Mouse (Mus musculus): ENCODE measurements at regions not wholly inside any gene's neighbourhood (a gene's known extent, or its start where the extent isn't known, plus 50 kb on each side); places are given as distances from the start of the nearest gene placed in this dataset.

DNA sequence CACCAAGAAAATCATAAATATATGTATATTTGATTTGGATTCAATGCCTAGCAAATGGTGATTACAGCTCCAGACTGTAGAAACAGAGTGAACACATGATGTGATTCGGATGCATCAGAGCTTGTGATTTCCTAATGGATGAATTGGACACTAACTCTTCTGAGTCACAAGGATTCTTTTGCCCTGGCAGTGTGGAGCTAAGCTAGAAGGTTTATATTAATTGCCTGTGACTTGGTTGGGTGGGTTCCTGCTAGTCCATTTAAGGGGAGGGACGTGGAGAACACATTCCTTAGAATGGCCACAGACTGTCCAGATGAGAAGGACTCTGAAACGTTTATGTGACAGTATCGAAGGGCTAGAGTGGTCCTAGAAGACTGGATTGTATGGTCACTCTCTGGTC is 129.5 kb upstream of the Cdkn2b start:
- no peak overlapping the region for H3K9ac ChIP-seq (replicated peaks; ENCODE audit: low read length)
- ATAC-seq (ENCODE audit: low FRiP score, low TSS enrichment): no peak
- WGBS: 46% methylated on average over 4 of the region's 4 CpGs
- H3K27me3 ChIP-seq (ENCODE audit: insufficient read depth, low read length): no peaks in the 10 kb centered on the region
- no peaks in the 10 kb centered on the region for H3K9me3 ChIP-seq (ENCODE audit: low read length)
- no peak overlapping the region for H3K4me2 ChIP-seq (replicated peaks; ENCODE audit: low read depth, low read length)
- no peak overlapping the region for H3K27ac ChIP-seq (ENCODE audit: low read length)
- no peaks in the 10 kb centered on the region for H3K36me3 ChIP-seq (ENCODE audit: insufficient read depth, low read length)
- no peaks in the 10 kb centered on the region for H3K4me1 ChIP-seq (ENCODE audit: insufficient read depth, low read length)
- no peak overlapping the region for H3K4me3 ChIP-seq (ENCODE audit: low read length)

DNA sequence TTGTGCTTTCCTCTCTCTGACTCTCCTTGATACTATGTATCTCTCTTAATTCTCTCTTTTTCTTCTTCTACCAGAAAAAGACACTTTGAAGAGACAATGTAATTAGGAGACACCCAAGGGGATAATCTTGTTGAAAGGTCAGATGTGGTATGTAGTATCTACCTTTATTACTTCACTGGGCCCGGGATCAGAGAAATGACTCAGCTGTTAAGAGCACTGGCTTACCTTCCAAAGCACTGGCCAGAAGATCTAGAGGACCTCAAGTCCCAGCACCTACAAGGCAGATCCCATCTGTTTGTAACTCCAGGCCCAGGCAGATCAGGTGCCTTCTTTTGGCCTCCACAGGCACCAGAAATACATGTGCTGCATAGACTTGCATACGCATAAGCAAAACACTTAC is 127.8 kb upstream of the Cdkn2b start:
- no peak overlapping the region for H3K9ac ChIP-seq (replicated peaks; ENCODE audit: low read length)
- no peaks in the 10 kb centered on the region for H3K4me1 ChIP-seq (ENCODE audit: insufficient read depth, low read length)
- H3K4me3 ChIP-seq (ENCODE audit: low read length): no peak overlapping the region
- no peak for ATAC-seq (ENCODE audit: low FRiP score, low TSS enrichment)
- no peak overlapping the region for H3K27ac ChIP-seq (ENCODE audit: low read length)
- H3K27me3 ChIP-seq (ENCODE audit: insufficient read depth, low read length): no peaks in the 10 kb centered on the region
- no peak overlapping the region for H3K4me2 ChIP-seq (replicated peaks; ENCODE audit: low read depth, low read length)
- 94% methylated on average over 2 of the region's 2 CpGs for WGBS
- H3K9me3 ChIP-seq (ENCODE audit: low read length): no peaks in the 10 kb centered on the region
- H3K36me3 ChIP-seq (ENCODE audit: insufficient read depth, low read length): no peaks in the 10 kb centered on the region

DNA sequence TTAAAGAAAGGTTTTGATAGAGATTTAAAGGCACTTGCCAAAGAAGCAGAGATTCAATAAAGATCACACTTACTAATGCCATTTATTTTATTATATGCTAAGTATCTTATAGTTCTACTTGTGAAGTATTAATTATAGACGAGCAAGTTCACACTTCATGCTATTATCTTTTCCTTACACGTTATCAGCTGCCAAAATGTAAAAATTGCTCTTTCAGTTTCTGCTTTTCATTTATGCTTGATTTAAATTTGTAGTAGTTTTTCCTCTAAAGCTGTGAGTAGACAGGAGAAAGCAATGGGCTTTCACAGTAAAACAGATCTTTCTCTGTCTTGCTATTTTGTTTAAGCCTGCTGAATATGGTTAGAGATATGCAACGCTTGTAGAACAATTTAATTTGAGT is 125.9 kb upstream of the Cdkn2b start:
- no peaks in the 10 kb centered on the region for H3K4me1 ChIP-seq (ENCODE audit: insufficient read depth, low read length)
- no peak overlapping the region for H3K4me2 ChIP-seq (replicated peaks; ENCODE audit: low read depth, low read length)
- H3K9ac ChIP-seq (replicated peaks; ENCODE audit: low read length): no peak overlapping the region
- H3K36me3 ChIP-seq (ENCODE audit: insufficient read depth, low read length): no peaks in the 10 kb centered on the region
- H3K27me3 ChIP-seq (ENCODE audit: insufficient read depth, low read length): no peaks in the 10 kb centered on the region
- no peak for ATAC-seq (ENCODE audit: low FRiP score, low TSS enrichment)
- H3K9me3 ChIP-seq (ENCODE audit: low read length): no peaks in the 10 kb centered on the region
- no peak overlapping the region for H3K27ac ChIP-seq (ENCODE audit: low read length)
- 88% methylated on average over 3 of the region's 3 CpGs for WGBS
- H3K4me3 ChIP-seq (ENCODE audit: low read length): no peak overlapping the region

- Histone ChIP-seq H3K27ac (ENCODE audit: low read length) (no peak overlapping the region), H3K9me3 (ENCODE audit: low read length) (no peaks in the 10 kb centered on the region), H3K27me3 (ENCODE audit: insufficient read depth, low read length) (no peaks in the 10 kb centered on the region), H3K9ac (replicated peaks; ENCODE audit: low read length) (no peak overlapping the region), H3K4me3 (ENCODE audit: low read length) (no peak overlapping the region), H3K4me2 (replicated peaks; ENCODE audit: low read depth, low read length) (no peak overlapping the region), H3K4me1 (ENCODE audit: insufficient read depth, low read length) (no peaks in the 10 kb centered on the region), H3K36me3 (ENCODE audit: insufficient read depth, low read length) (no peaks in the 10 kb centered on the region)
- ATAC-seq (ENCODE audit: low FRiP score, low TSS enrichment): no peak
- 79% methylated on average over 3 of the region's 3 CpGs for WGBS
Observed at GRCm38 (mm10) chr4:89434152-89434551, 123.3 kb upstream of the Cdkn2b start.

DNA sequence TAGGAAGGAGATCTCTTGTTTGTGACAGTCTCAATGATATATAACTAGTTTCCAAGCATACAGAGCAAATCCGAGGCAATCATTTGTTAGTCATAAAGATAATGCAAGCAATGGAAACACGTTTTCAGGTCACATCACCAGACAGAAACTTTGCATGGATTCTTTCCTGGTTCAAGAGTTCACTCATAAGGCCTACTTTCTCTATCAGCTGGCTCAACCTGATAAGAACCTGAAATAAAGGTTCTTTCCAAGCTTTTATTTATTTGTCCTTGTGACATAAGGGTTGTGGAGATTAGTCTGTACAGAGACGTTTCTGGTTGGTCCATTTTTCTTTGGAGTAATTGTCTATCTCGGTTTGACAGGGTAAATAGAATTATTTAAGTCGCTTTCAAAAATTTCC is 122.7 kb upstream of the Cdkn2b start:
- no peak overlapping the region for H3K27ac ChIP-seq (ENCODE audit: low read length)
- no peak overlapping the region for H3K4me3 ChIP-seq (ENCODE audit: low read length)
- H3K27me3 ChIP-seq (ENCODE audit: insufficient read depth, low read length): no peaks in the 10 kb centered on the region
- 73% methylated on average over 5 of the region's 5 CpGs for WGBS
- ATAC-seq (ENCODE audit: low FRiP score, low TSS enrichment): no peak
- H3K9me3 ChIP-seq (ENCODE audit: low read length): no peaks in the 10 kb centered on the region
- no peak overlapping the region for H3K4me2 ChIP-seq (replicated peaks; ENCODE audit: low read depth, low read length)
- H3K4me1 ChIP-seq (ENCODE audit: insufficient read depth, low read length): no peaks in the 10 kb centered on the region
- no peaks in the 10 kb centered on the region for H3K36me3 ChIP-seq (ENCODE audit: insufficient read depth, low read length)
- no peak overlapping the region for H3K9ac ChIP-seq (replicated peaks; ENCODE audit: low read length)

DNA sequence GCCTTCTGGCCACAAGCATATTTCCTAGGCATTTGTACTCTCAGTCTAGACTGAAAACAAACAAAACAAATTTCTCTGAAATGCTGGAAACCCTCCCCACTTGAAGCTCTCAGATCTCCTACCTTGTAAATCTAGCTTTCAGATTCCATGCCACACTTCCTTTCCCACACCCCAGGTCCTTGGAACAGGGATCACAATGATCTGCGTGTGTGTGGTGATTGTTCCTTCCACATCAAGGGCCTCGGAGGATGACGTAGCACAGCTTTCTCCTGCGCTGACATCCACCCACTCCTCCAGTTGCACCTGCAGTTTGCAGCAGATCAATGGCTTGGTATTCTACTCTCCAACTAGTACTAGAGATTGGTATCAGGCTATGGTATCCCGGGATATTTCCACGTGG is 120.7 kb upstream of the Cdkn2b start:
- no peaks in the 10 kb centered on the region for H3K27me3 ChIP-seq (ENCODE audit: insufficient read depth, low read length)
- H3K9me3 ChIP-seq (ENCODE audit: low read length): no peaks in the 10 kb centered on the region
- H3K9ac ChIP-seq (replicated peaks; ENCODE audit: low read length): no peak overlapping the region
- H3K4me3 ChIP-seq (ENCODE audit: low read length): no peak overlapping the region
- no peaks in the 10 kb centered on the region for H3K36me3 ChIP-seq (ENCODE audit: insufficient read depth, low read length)
- 62% methylated on average over 6 of the region's 6 CpGs for WGBS
- no peak overlapping the region for H3K4me2 ChIP-seq (replicated peaks; ENCODE audit: low read depth, low read length)
- 0 out of 2 replicates have a peak, but pooled peaks cover 7% of the 10 kb centered on the region for H3K4me1 ChIP-seq (ENCODE audit: insufficient read depth, low read length)
- no peak overlapping the region for H3K27ac ChIP-seq (ENCODE audit: low read length)
- ATAC-seq (ENCODE audit: low FRiP score, low TSS enrichment): no peak

DNA sequence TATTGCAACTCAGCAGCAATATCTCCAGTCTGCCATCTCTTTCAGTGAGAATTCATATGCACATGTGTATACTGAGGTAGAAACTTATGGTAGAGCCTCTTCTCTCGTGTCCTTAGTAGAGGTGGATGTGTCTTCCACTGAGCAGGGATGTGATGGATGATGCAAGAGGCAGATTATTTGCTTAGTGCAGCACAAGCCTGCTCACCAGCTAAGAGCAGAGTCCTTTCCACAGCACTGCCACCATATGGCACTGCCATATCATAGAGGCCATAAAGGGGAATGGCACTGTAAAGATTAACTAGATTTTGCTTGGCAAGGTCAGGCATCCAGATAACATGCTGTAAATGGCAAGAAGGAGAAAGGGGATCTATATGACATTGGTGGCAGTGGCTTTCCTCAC is 117.6 kb upstream of the Cdkn2b start:
- Histone ChIP-seq H3K27ac (ENCODE audit: low read length) (no peak overlapping the region), H3K4me3 (ENCODE audit: low read length) (no peak overlapping the region), H3K9ac (replicated peaks; ENCODE audit: low read length) (no peak overlapping the region), H3K36me3 (ENCODE audit: insufficient read depth, low read length) (no peaks in the 10 kb centered on the region), H3K4me1 (ENCODE audit: insufficient read depth, low read length) (0 out of 2 replicates have a peak, but pooled peaks cover 7% of the 10 kb centered on the region), H3K27me3 (ENCODE audit: insufficient read depth, low read length) (no peaks in the 10 kb centered on the region), H3K4me2 (replicated peaks; ENCODE audit: low read depth, low read length) (no peak overlapping the region), H3K9me3 (ENCODE audit: low read length) (no peaks in the 10 kb centered on the region)
- WGBS: 75% methylated on average over 1 of the region's 1 CpGs
- ATAC-seq (ENCODE audit: low FRiP score, low TSS enrichment): no peak

DNA sequence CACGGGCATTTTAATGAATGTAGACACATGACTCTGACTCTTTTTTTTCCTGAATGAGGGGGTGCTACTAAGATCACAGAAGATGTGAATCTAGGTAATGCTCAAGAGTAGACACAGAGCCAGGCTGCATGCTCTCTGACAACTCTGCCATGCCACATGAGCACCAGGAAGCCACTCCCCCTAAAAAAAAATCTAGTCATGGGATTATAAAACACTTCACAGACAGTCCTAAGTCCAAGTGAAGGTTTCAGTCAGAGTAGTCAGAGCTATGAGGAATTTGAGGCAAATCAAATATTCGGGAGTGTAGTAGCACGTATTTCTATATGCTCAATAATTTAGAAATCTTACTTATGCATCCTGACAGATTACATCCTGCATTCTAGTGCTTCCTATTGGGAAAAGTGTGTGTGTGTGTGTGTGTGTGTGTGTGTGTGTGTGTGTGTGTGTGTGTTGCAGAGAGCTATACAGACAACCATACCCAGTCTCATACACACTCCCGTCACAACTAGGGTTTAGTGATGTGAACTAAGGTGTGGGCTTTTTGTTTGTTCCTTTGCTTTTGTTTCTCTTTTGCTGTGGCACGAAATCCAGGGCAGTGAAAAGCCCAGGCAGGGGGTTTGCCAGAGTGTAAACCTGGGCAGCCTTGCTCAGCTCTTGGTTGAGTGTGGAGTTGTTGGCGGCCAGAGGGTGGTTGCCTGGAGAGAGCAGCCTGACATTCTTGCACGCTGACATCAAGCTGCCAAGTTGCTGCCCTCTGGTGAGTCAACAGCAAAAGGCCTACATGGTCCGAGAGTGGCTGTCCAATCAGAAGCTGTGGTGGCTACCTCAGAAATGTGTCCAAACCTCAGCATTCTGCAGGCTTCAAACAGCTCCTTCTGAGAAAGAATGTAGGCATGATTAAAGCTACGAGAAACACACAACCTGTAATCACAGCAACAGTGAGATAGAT is 116.8 kb upstream of the Cdkn2b start:
- H3K27ac ChIP-seq (ENCODE audit: low read length): no peak overlapping the region
- no peaks in the 10 kb centered on the region for H3K27me3 ChIP-seq (ENCODE audit: insufficient read depth, low read length)
- H3K4me3 ChIP-seq (ENCODE audit: low read length): no peak overlapping the region
- 44% methylated on average over 9 of the region's 9 CpGs for WGBS
- 0 out of 2 replicates have a peak, but pooled peaks cover 7% of the 10 kb centered on the region for H3K4me1 ChIP-seq (ENCODE audit: insufficient read depth, low read length)
- H3K4me2 ChIP-seq (replicated peaks; ENCODE audit: low read depth, low read length): no peak overlapping the region
- H3K36me3 ChIP-seq (ENCODE audit: insufficient read depth, low read length): no peaks in the 10 kb centered on the region
- no peaks in the 10 kb centered on the region for H3K9me3 ChIP-seq (ENCODE audit: low read length)
- H3K9ac ChIP-seq (replicated peaks; ENCODE audit: low read length): no peak overlapping the region
- ATAC-seq (ENCODE audit: low FRiP score, low TSS enrichment): peak; percentile 92; the same call in 1 of the 2 replicates

- no peaks in the 10 kb centered on the region for H3K27me3 ChIP-seq (ENCODE audit: insufficient read depth, low read length)
- WGBS: 20% methylated on average over 2 of the region's 2 CpGs
- H3K9me3 ChIP-seq (ENCODE audit: low read length): no peaks in the 10 kb centered on the region
- H3K4me1 ChIP-seq (ENCODE audit: insufficient read depth, low read length): 0 out of 2 replicates have a peak, but pooled peaks cover 7% of the 10 kb centered on the region
- H3K4me3 ChIP-seq (ENCODE audit: low read length): no peak overlapping the region
- no peak overlapping the region for H3K9ac ChIP-seq (replicated peaks; ENCODE audit: low read length)
- ATAC-seq (ENCODE audit: low FRiP score, low TSS enrichment): no peak
- no peaks in the 10 kb centered on the region for H3K36me3 ChIP-seq (ENCODE audit: insufficient read depth, low read length)
- no peak overlapping the region for H3K4me2 ChIP-seq (replicated peaks; ENCODE audit: low read depth, low read length)
- H3K27ac ChIP-seq (ENCODE audit: low read length): no peak overlapping the region
Observed at GRCm38 (mm10) chr4:89425916-89426315, 115.1 kb upstream of the Cdkn2b start.

DNA sequence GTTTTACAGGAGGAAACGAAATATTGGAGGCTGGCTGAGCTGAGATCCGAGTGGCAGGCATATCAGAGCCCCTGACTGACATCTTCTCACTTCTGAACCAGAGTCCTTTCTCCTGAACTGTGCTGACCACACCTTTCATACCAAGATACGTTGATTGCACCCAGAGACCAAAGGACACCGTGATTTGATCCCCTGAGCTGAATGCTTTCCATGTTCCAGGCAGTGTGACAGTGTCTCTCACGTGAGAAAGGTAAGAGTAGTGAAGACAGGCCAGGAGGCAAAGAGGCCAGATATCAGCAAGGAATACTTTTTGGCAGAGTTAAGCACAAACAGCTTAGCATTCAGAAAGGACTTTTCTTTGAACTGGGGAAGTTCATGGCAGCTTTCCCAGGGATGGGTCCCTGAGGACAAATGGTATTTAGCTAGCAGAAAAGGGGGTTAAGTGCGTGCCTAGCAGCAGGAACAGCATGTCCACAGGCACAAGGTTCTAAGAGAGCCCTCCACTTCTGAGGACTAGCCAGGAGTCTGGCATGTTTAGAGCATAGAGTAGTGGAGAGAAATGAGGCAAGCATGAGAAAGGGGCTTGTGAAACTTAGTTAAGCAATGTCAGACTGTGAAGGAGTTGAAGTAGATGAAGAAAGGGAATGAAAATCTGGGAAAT is 111.0 kb upstream of the Cdkn2b start:
- Histone ChIP-seq H3K4me3 (ENCODE audit: low read length) (no peak overlapping the region), H3K9ac (replicated peaks; ENCODE audit: low read length) (no peak overlapping the region), H3K36me3 (ENCODE audit: insufficient read depth, low read length) (no peaks in the 10 kb centered on the region), H3K9me3 (ENCODE audit: low read length) (no peaks in the 10 kb centered on the region), H3K27me3 (ENCODE audit: insufficient read depth, low read length) (no peaks in the 10 kb centered on the region), H3K4me2 (replicated peaks; ENCODE audit: low read depth, low read length) (no peak overlapping the region), H3K4me1 (ENCODE audit: insufficient read depth, low read length) (no peaks in the 10 kb centered on the region), H3K27ac (ENCODE audit: low read length) (no peak overlapping the region)
- ATAC-seq (ENCODE audit: low FRiP score, low TSS enrichment): no peak
- 50% methylated on average over 6 of the region's 6 CpGs for WGBS

All from kidney, embryonic 16.5 days (tissue).